Mouse (Mus musculus) skeletal muscle tissue, adult 2 months (tissue): ENCODE data around the gene Cdiptos.

Experiments
- DNase-seq: peaks from one replicate; pipeline ENCODE4 v3.0.0-alpha.2; 2012; ENCODE audit warnings: low read depth, low spot score

Cdiptos gene

DNA sequence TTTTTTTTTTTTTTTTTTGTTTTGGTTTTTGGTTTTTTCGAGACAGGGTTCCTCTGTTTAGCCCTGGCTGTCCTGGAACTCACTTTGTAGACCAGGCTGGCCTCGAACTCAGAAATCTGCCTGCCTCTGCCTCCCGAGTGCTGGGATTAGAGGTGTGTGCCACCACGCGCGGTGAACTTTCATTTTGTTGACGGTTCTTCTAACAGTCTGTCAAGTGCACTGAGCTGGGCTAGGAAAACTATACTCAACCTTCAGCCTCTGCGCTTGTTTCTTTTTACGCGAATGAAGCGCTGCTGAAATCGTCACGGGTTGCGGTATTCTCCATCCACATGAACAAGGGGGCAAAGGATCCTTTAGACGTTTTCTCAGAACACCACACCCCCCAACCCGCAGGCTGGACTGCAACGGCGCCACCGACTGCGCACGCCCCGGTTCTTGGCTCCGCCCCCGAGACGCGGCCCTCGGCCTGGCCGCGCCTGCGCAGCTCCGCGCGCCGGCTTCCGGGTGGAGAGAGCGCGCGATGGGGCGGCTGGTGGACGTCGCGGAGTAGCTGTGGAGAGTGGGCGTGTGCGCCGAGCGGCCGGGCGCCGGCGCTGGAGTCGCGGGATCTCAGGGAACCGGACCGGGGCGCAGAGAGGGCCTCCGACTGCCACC lies 47.4 kb downstream of the Cdiptos start, which contains the start of gene Kctd13:
TSS of gene Kctd13 (plus strand) at position 496 of the 654 bp plus-strand sequence.
- peak; percentile 83 for DNase-seq

DNA sequence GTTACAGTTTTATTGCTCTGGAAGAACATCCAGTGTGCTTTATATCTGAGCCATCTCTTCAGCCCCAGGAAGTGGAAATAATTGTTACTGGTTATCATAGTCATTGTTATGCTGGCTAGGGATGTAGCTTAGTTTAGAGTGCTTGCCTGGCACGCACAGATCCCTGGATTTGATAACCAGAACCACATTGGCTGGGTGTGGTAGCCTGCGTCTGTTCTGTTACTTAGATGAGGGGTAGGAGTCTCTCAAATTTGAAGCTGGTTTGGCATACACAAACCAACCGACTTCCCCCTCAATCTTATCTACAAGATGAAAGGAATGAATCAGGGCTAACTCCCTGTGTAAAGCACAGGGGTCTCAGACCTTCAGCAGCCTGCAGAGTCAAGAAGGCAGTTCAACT lies 49.6 kb downstream of the Cdiptos start:
- no peak for DNase-seq

DNA sequence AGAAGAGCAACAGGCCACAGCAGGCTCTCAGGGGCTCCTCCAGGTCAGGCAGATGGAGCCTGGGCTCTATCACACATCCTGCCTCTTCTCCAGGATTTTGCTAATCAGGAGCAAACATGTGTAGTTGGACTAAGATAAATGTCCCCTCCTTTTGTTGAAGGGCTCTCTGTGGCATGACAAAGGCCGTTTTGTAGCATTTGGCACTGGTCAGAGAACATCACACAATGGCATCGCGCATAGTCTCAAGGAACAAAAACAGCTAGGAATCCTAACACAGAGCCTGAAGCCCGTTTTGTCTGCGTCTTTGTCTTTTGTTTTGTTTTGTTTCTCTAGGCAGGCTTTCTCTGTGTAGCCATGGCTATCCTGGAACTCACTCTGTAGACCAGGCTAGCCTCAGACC lies 51.9 kb downstream of the Cdiptos start:
- no peak for DNase-seq

DNA sequence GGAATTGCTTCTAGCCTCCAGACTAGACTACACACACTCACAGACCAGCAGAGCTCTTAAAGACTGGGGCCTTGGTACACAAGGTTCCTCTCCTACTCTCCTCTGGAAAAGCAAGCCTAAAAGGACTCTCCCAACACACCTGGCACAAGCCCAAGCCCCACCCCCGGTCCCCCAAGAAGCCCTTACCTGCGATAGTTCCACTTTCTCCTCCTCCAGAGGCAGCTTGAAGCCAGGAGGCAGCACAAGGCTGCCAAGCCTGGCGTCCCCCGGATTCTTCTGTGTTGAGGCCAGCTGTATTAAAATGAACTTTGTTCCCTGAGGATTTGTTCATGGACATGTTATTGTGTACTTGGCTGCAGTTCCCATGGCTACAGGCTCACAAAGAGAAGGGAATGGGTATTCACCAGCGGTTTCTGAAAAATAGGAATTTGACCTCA lies 53.3 kb downstream of the Cdiptos start, which contains the start of gene Tmem219:
TSS of gene Tmem219 (minus strand) at position 294 of the 437 bp plus-strand sequence.
- peak; percentile 84 for DNase-seq
